Mouse (Mus musculus) bone marrow, adult 2 months (tissue): Measurements from ENCODE around the gene B4galt3.

Experiments
- CTCF ChIP-seq: fragments of 200-500 bp; IDR thresholded peaks from 2 replicates; pipeline ENCODE4 v1.5.1; 2011; ENCODE audit warnings: low read length, control low read depth; ENCODE audit not compliant: control insufficient read depth, insufficient read depth
- POLR2A ChIP-seq: fragments of 200-500 bp; IDR thresholded peaks from 2 replicates; pipeline ENCODE4 v1.6.1; 2011; ENCODE audit warnings: low read depth, mild to moderate bottlenecking, control low read depth, low read length, borderline replicate concordance; ENCODE audit not compliant: control insufficient read depth

- TF ChIP-seq CTCF (no peak), POLR2A (no peak)
These were observed 18.2 kb downstream of the B4galt3 start for GRCm38 (mm10) chr1:171288328-171288727.
